Mouse (Mus musculus) ES-Bruce4 (cell line): Measurements from ENCODE around the gene Fez1. TPM values are rescaled to one million over a fixed set of nuclear protein-coding genes. Genes with fewer than 3 reads are reported as not detected.

Experiments
- H3K27ac ChIP-seq: 2 replicates; pipeline ENCODE4 v1.5.1; 2012; ENCODE audit warnings: low read length, inconsistent platforms; ENCODE audit not compliant: insufficient read depth
- H3K27me3 ChIP-seq: 2 replicates; pipeline ENCODE4 v1.6.1; 2012; ENCODE audit warnings: mild to moderate bottlenecking, low read length, inconsistent platforms; ENCODE audit not compliant: control insufficient read depth, poor library complexity, insufficient read depth, severe bottlenecking
- H3K36me3 ChIP-seq: 2 replicates; pipeline ENCODE4 v1.6.1; 2012; ENCODE audit warnings: inconsistent platforms, mild to moderate bottlenecking, low read length, moderate library complexity; ENCODE audit not compliant: control insufficient read depth, poor library complexity, insufficient read depth, severe bottlenecking
- H3K4me1 ChIP-seq: one replicate; pipeline ENCODE4 v1.8.1; 2011; ENCODE audit warnings: low read length; ENCODE audit not compliant: control insufficient read depth, insufficient read depth
- H3K4me3 ChIP-seq: 2 replicates; pipeline ENCODE4 v1.5.1; 2011; ENCODE audit warnings: low read depth, mild to moderate bottlenecking, low read length
- H3K9ac ChIP-seq: 2 replicates; pipeline ENCODE4 v1.6.1; 2012; ENCODE audit warnings: low read depth, mild to moderate bottlenecking, inconsistent platforms; ENCODE audit not compliant: poor library complexity, severe bottlenecking
- H3K9me3 ChIP-seq: replicated peaks from 2 replicates; pipeline ENCODE4 v1.6.1; 2012; ENCODE audit warnings: mild to moderate bottlenecking, low read length, inconsistent platforms; ENCODE audit not compliant: control insufficient read depth, poor library complexity, insufficient read depth, severe bottlenecking
- CTCF ChIP-seq: IDR thresholded peaks from one replicate; pipeline ENCODE4 v1.8.1; 2011; ENCODE audit warnings: low read depth, low read length
- EP300 ChIP-seq: IDR thresholded peaks from 2 replicates; pipeline ENCODE4 v1.6.1; 2011; ENCODE audit warnings: low read depth, low read length; ENCODE audit not compliant: insufficient read depth
- POLR2A ChIP-seq: IDR thresholded peaks from one replicate; pipeline ENCODE4 v1.8.1; 2011; ENCODE audit warnings: low read length; ENCODE audit not compliant: insufficient read depth
- polyA plus RNA-seq: library from polyadenylated mRNA; stranded (reverse); fragments of >200 nt; gene quantifications from 2 replicates; pipeline ENCODE4 v1.2.4, GENCODE M21; 2011; ENCODE audit warnings: low read depth; ENCODE audit not compliant: missing spikeins, insufficient read depth, insufficient read length

Fez1 gene
- polyA plus RNA-seq, 1 experiment = 2.4 TPM

DNA sequence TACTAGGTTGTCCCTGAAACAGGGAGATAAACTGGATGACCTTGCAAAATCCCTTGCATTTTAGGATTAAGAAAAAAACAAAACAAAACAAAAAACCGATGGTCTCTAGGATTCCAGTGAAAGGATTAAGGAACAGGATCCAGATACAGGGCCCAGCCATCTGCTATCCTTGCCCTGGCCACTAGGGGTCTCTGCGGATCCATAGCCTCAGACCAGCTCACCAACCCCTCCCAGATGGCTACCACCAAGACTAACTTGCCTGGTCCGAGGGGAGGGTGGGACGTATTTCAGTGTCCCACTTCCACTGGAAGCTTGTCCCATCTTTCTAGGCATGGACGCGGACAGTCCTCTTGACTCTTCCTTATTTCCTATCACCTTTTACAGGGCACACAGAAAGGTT lies 94.7 kb downstream of the Fez1 start:
- H3K9me3 ChIP-seq = no peaks in the 10 kb centered on the region
- H3K4me1 ChIP-seq = peaks cover 4% of the 10 kb centered on the region
- no peaks in the 10 kb centered on the region for H3K27me3 ChIP-seq
- H3K36me3 ChIP-seq = no peaks in the 10 kb centered on the region
- TF ChIP-seq POLR2A (no peak), CTCF (peak; percentile 95), EP300 (no peak)
- H3K27ac ChIP-seq = no peak overlapping the region
- H3K9ac ChIP-seq = no peak overlapping the region
- no peak overlapping the region for H3K4me3 ChIP-seq

DNA sequence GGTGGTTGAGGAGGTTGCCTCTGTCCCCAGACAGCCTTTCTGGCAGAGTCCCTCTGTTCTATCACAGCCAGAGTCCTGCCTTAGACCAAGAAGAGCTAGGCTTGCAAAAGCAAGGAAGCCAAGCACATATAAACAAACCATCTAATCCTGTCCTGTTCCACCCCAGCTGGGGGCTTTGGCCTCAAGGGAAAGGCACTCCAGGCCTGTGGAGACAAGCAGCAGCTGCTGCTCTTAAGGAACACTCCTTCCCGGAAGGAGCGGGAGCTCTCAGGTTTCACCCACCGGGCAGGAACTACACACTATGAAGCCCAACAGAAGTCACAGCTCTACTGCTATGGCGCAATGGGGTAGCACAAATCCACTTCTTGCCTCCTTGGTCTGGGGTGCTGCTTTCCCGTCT lies 95.3 kb downstream of the Fez1 start:
- Histone ChIP-seq H3K9ac (no peak overlapping the region), H3K9me3 (no peaks in the 10 kb centered on the region), H3K4me3 (no peak overlapping the region), H3K27me3 (no peaks in the 10 kb centered on the region), H3K27ac (no peak overlapping the region), H3K4me1 (peaks cover 4% of the 10 kb centered on the region), H3K36me3 (no peaks in the 10 kb centered on the region)
- TF ChIP-seq EP300 (peak; percentile 50; the same call in 1 of the 2 replicates), POLR2A (no peak), CTCF (no peak)

DNA sequence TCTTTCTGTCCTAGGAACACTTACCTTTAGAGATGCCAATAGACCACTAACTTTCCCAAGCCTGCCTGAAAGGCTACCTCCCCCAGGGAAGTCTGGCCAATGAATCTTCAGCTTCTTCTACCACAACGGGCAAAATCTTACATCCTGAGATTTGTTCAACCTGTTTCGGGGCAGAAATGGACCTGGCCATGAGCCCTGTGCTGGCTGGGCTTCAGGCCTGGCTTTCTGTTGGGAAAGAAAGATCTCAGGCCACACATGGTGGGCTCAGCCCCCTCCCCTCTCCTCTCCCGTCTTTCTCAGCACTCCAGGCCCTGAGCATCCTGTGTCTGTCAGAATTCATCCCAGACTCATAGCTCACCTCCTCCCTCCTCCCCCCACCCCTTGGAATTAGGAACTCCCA lies 96.9 kb downstream of the Fez1 start:
- Histone ChIP-seq H3K27ac (no peak overlapping the region), H3K27me3 (no peaks in the 10 kb centered on the region)

DNA sequence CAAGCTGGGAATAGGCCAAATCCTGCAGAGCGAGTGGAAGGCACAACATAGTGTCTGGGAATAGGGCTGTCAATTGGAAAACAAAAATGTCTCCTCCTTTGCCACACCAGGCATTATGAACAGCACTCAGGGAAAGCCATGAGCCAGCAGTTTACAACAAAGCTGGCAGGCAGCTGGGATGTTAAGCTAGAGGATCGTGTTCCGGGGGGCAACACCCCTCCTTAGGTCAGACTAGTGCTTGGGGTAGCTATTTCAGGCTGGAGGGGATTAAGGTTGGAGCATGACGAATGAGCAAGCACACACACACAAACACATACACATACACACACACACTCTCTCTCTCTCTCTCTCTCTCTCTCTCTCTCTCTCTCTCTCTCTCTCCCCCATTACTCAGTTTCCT lies 97.8 kb downstream of the Fez1 start:
- Histone ChIP-seq H3K4me1 (peaks cover 4% of the 10 kb centered on the region), H3K4me3 (no peak overlapping the region)

More for the DNA sequence above, 96.9 kb downstream of the Fez1 start:
- no peaks in the 10 kb centered on the region for H3K9me3 ChIP-seq
- no peaks in the 10 kb centered on the region for H3K36me3 ChIP-seq
- H3K4me1 ChIP-seq = peaks cover 4% of the 10 kb centered on the region
- no peak overlapping the region for H3K4me3 ChIP-seq
- TF ChIP-seq EP300 (no peak), POLR2A (no peak), CTCF (no peak)
- H3K9ac ChIP-seq = no peak overlapping the region

DNA sequence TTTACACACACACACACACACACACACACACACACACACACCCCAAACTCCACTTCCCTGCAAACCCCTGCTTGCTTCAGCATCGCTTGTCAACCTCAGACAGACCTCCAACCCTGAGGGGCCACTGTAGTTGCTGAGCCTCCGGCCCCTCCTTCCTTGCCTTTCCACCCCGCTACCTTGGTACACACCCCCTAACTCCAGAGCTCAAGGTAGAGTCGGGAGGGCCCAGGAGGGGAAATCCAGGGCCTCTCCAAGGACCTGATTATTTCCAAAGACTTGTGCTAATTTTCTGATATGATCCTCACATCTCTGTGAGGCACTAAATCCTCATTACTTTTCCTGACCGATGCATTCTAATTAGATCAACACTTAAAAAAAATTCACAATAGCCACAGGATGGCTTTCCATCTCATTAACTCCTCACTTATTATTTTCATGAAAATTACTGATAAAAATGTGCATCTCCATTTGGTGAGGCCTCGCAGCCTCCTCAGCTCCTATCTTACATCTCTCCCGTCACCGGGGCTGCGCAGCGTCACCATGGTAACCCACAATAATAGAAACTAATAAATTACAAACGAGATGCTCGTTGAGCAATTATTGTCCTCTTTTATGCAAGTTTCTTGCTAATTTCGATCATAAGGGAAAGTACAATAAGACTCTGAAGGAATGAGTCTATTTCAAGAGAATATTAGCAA lies 100.2 kb downstream of the Fez1 start:
- Histone ChIP-seq H3K36me3 (no peaks in the 10 kb centered on the region), H3K27me3 (no peaks in the 10 kb centered on the region), H3K9me3 (no peaks in the 10 kb centered on the region), H3K4me3 (no peak overlapping the region), H3K9ac (no peak overlapping the region), H3K4me1 (peaks cover 2% of the 10 kb centered on the region), H3K27ac (no peak overlapping the region)
- TF ChIP-seq EP300 = no peak
- no peak for TF ChIP-seq POLR2A
- TF ChIP-seq CTCF = no peak

More for the DNA sequence above, 97.8 kb downstream of the Fez1 start:
- H3K9ac ChIP-seq = no peak overlapping the region
- H3K36me3 ChIP-seq = no peaks in the 10 kb centered on the region
- no peak for TF ChIP-seq EP300
- TF ChIP-seq POLR2A = no peak
- no peak for TF ChIP-seq CTCF
- H3K27ac ChIP-seq = no peak overlapping the region
- no peaks in the 10 kb centered on the region for H3K27me3 ChIP-seq
- H3K9me3 ChIP-seq = no peaks in the 10 kb centered on the region

DNA sequence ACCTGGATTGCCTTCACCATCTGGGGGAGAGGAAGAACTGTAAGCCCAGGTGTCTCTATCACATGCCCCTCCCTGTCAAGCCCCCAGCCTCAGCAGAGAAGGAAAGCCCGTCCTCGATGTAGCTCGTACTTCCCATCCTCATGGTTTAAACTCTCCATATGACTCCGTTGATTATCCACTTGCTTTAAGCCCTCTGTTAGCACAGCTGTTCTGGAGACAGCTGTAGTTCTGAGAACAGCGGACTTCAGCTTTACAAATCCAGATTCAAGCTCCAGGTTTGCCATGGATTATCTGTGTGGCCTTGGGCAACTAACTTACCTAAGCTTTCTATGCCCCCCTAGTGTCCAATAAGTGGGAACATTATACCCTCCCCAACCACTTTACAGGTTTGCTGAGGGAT lies 102.1 kb downstream of the Fez1 start:
- no peaks in the 10 kb centered on the region for H3K27me3 ChIP-seq
- H3K36me3 ChIP-seq = no peaks in the 10 kb centered on the region
- TF ChIP-seq POLR2A (no peak), CTCF (no peak), EP300 (no peak)
- no peak overlapping the region for H3K4me3 ChIP-seq
- no peaks in the 10 kb centered on the region for H3K9me3 ChIP-seq
- no peak overlapping the region for H3K27ac ChIP-seq
- H3K4me1 ChIP-seq = no peaks in the 10 kb centered on the region
- no peak overlapping the region for H3K9ac ChIP-seq

Other genes starting within 250 kb of the Fez1 start
- not detected in 2 replicates for gene Gm17689, start 239.2 kb upstream of the Fez1 start, polyA plus RNA-seq
- not detected in 2 replicates for gene A630095E13Rik, start 178.5 kb upstream of the Fez1 start, polyA plus RNA-seq
- not detected in 2 replicates for gene Acrv1, start 128.6 kb upstream of the Fez1 start, polyA plus RNA-seq
- gene Chek1, start 94.8 kb upstream of the Fez1 start, polyA plus RNA-seq = 114 and 124 TPM in 2 replicates
- gene Stt3a, start 54.2 kb upstream of the Fez1 start, polyA plus RNA-seq = 365 and 379 TPM in 2 replicates
- gene Ei24, start 24.5 kb upstream of the Fez1 start, polyA plus RNA-seq = 159 and 165 TPM in 2 replicates